Mouse (Mus musculus) brain, embryonic 14.5 days (tissue): ENCODE measurements at regions not wholly inside any gene's neighbourhood (a gene's known extent, or its start where the extent isn't known, plus 50 kb on each side); places are given as distances from the start of the nearest gene placed in this dataset.

Experiments used
- CTCF ChIP-seq: fragments of 200-500 bp; IDR thresholded peaks from 2 replicates; pipeline ENCODE4 v1.5.1; 2012; ENCODE audit warnings: inconsistent platforms, mild to moderate bottlenecking, moderate library complexity, borderline replicate concordance; ENCODE audit not compliant: insufficient read depth, insufficient read length; ENCODE audit errors: extremely low read depth
- POLR2A ChIP-seq: fragments of 200-500 bp; IDR thresholded peaks from 2 replicates; pipeline ENCODE4 v1.6.1; 2012; ENCODE audit warnings: mild to moderate bottlenecking, inconsistent platforms, borderline replicate concordance; ENCODE audit not compliant: poor library complexity, insufficient read depth, insufficient read length, severe bottlenecking; ENCODE audit errors: extremely low read depth

GRCm38 (mm10) chr3:149395082-149395481, 404.7 kb upstream of the Adgrl2 start:
- TF ChIP-seq POLR2A (no peak), CTCF (no peak)
